Mouse (Mus musculus) mesoderm, embryonic 11.5 days (tissue): Measurements from ENCODE around the gene Zfp280d.
"Not testable (repeated sequence)": the region's sequence is repeated elsewhere in the genome, so short reads cannot be mapped to it uniquely, and the experiment has no call there.

Experiments used
- DNase-seq: peaks from one replicate; pipeline ENCODE4 v3.0.0-alpha.2; 2012; ENCODE audit warnings: low read depth, low spot score

The Zfp280d gene

GRCm38 (mm10) chr9:72374074-72374473 lies 99.4 kb downstream of the Zfp280d start:
- DNase-seq = no peak

- no peak for DNase-seq
These were observed 100.3 kb downstream of the Zfp280d start for GRCm38 (mm10) chr9:72374996-72375395.

- no peak for DNase-seq
These were observed 101.0 kb downstream of the Zfp280d start for GRCm38 (mm10) chr9:72375639-72376038.

GRCm38 (mm10) chr9:72385786-72386185 lies 111.1 kb downstream of the Zfp280d start:
- DNase-seq = no peak

- DNase-seq = no peak
These were observed 114.3 kb downstream of the Zfp280d start for GRCm38 (mm10) chr9:72388934-72389333.

GRCm38 (mm10) chr9:72389431-72390002 lies 114.9 kb downstream of the Zfp280d start:
- no peak for DNase-seq

- DNase-seq = no peak
These were observed 115.8 kb downstream of the Zfp280d start for GRCm38 (mm10) chr9:72390321-72391077.

- no peak for DNase-seq
These were observed 118.0 kb downstream of the Zfp280d start for GRCm38 (mm10) chr9:72392686-72393085.

- DNase-seq = no peak
These were observed 118.6 kb downstream of the Zfp280d start for GRCm38 (mm10) chr9:72393238-72393637.

GRCm38 (mm10) chr9:72393869-72394341 lies 119.2 kb downstream of the Zfp280d start:
- no peak for DNase-seq

- DNase-seq = no peak
These were observed 125.5 kb downstream of the Zfp280d start for GRCm38 (mm10) chr9:72400121-72400520.

- not testable (repeated sequence) for DNase-seq
These were observed 127.1 kb downstream of the Zfp280d start for GRCm38 (mm10) chr9:72401769-72402168.

GRCm38 (mm10) chr9:72403421-72403820 lies 128.8 kb downstream of the Zfp280d start:
- DNase-seq = no peak

- DNase-seq = no peak
These were observed 129.8 kb downstream of the Zfp280d start for GRCm38 (mm10) chr9:72404446-72404845.

- DNase-seq = no peak
These were observed 130.3 kb downstream of the Zfp280d start for GRCm38 (mm10) chr9:72404934-72405333.

GRCm38 (mm10) chr9:72405882-72406638 lies 131.4 kb downstream of the Zfp280d start:
- DNase-seq = no peak

GRCm38 (mm10) chr9:72408131-72408586 lies 133.5 kb downstream of the Zfp280d start:
- peak; percentile 89 for DNase-seq

- DNase-seq = no peak
These were observed 134.9 kb downstream of the Zfp280d start for GRCm38 (mm10) chr9:72409381-72410225.

GRCm38 (mm10) chr9:72411746-72412145 lies 137.1 kb downstream of the Zfp280d start:
- no peak for DNase-seq
